Mouse (Mus musculus): ENCODE measurements around the gene Dtx1. TPM values are rescaled to one million over a fixed set of nuclear protein-coding genes. Genes with fewer than 3 reads are reported as not detected.
A peak's percentile ranks its signal among the peaks of the same experiment; 100 is the strongest.

Gene Dtx1
- polyA plus RNA-seq (2015; fragmentation: Nextera tagmentation; extraction: Ambion mirVana), result 0.74 and 0.84 TPM in 2 replicates

- ATAC-seq (ENCODE audit: extremely low read depth, insufficient number of reproducible peaks, low FRiP score, low TSS enrichment), result no peak
- peaks cover 23% of the 10 kb centered on the region for H3K4me1 ChIP-seq
- H3K4me3 ChIP-seq, result peak within 1 kb of the TSS; percentile 52
- H3K36me3 ChIP-seq, result no peaks in the 10 kb centered on the region
- 32% methylated on average over 3 of the region's 3 CpGs for WGBS
- no peaks in the 10 kb centered on the region for H3K9me3 ChIP-seq
- peak within 1 kb of the TSS; percentile 74 for H3K4me2 ChIP-seq
- peaks cover 99% of the 10 kb centered on the region for H3K27me3 ChIP-seq (replicated peaks)
- peak within 1 kb of the TSS; percentile 68 for H3K9ac ChIP-seq
- H3K27ac ChIP-seq (replicated peaks), result no peak within 1 kb of the TSS
Observed at GRCm38 (mm10) chr5:120711827-120712226, at the start of gene Dtx1. Dtx1 (minus strand) TSS chr5:120711927.

DNA sequence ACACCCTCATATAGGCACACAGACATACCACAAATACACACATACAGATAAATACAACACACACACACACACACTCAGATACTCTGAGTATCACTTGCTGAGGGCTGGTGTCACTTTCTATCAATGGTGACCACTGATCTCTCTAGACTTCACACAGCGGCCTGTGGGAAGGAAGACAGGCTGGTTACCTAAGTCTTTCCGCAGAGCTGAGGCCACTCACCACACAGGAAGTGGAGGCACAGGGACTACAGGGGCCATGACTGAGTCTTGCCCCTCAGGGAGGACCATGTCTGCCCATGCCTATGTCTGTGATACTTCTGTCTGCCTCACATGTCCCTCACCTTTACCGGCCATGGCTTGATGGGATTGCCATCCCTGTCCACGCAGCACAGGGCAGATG is 42.5 kb upstream of the Dtx1 start:
- H3K27me3 ChIP-seq (replicated peaks), result peaks cover 28% of the 10 kb centered on the region
- H3K4me2 ChIP-seq, result no peak overlapping the region
- H3K27ac ChIP-seq (replicated peaks), result no peak overlapping the region
- no peaks in the 10 kb centered on the region for H3K36me3 ChIP-seq
- ATAC-seq (ENCODE audit: extremely low read depth, insufficient number of reproducible peaks, low FRiP score, low TSS enrichment), result no peak
- no peaks in the 10 kb centered on the region for H3K4me1 ChIP-seq
- 68% methylated on average over 4 of the region's 4 CpGs for WGBS
- H3K9ac ChIP-seq, result no peak overlapping the region
- no peak overlapping the region for H3K4me3 ChIP-seq
- no peaks in the 10 kb centered on the region for H3K9me3 ChIP-seq

GRCm38 (mm10) chr5:120752786-120753185 is 41.1 kb upstream of the Dtx1 start:
- 62% methylated on average over 3 of the region's 3 CpGs for WGBS

GRCm38 (mm10) chr5:120751206-120751605 is 39.5 kb upstream of the Dtx1 start:
- Histone ChIP-seq H3K9ac (no peak overlapping the region), H3K4me2 (no peak overlapping the region), H3K27me3 (replicated peaks) (peaks cover 16% of the 10 kb centered on the region; the same call in 1 of the 2 replicates), H3K27ac (replicated peaks) (no peak overlapping the region), H3K4me3 (no peak overlapping the region), H3K4me1 (no peaks in the 10 kb centered on the region), H3K36me3 (no peaks in the 10 kb centered on the region), H3K9me3 (no peaks in the 10 kb centered on the region)
- WGBS, result 76% methylated on average over 3 of the region's 3 CpGs
- no peak for ATAC-seq (ENCODE audit: extremely low read depth, insufficient number of reproducible peaks, low FRiP score, low TSS enrichment)

More at GRCm38 (mm10) chr5:120752786-120753185, 41.1 kb upstream of the Dtx1 start:
- H3K4me2 ChIP-seq, result no peak overlapping the region
- no peak overlapping the region for H3K4me3 ChIP-seq
- no peaks in the 10 kb centered on the region for H3K36me3 ChIP-seq
- no peaks in the 10 kb centered on the region for H3K4me1 ChIP-seq
- no peaks in the 10 kb centered on the region for H3K9me3 ChIP-seq
- no peak overlapping the region for H3K9ac ChIP-seq
- H3K27me3 ChIP-seq (replicated peaks), result peaks cover 22% of the 10 kb centered on the region; the same call in 1 of the 2 replicates
- no peak overlapping the region for H3K27ac ChIP-seq (replicated peaks)
- ATAC-seq (ENCODE audit: extremely low read depth, insufficient number of reproducible peaks, low FRiP score, low TSS enrichment), result no peak

DNA sequence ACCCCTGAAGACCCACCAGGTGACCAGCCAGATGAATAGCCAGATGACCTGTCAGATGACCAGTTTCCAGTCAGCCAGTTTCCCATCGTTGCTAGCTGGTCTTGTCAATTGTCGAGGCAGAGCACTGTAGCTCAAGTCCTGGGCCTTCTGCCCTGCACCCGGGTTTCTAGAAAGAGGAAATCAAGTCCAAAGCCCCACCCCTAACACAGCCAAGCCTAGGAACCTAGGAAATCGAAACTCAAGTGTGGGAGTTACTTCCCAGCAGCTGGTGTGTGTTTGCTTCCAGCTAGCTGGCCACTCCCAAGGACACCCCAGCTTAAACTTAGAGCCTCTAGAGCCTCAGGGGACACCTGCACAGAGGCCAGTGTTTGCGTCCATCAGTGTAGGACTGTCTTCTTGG is 38.0 kb upstream of the Dtx1 start, which contains the start of gene Oas2:
Gene Oas2 (minus strand): TSS at position 166 of the 400 bp plus-strand sequence.
- ATAC-seq (ENCODE audit: extremely low read depth, insufficient number of reproducible peaks, low FRiP score, low TSS enrichment), result no peak
- 50% methylated on average over 5 of the region's 5 CpGs for WGBS

DNA sequence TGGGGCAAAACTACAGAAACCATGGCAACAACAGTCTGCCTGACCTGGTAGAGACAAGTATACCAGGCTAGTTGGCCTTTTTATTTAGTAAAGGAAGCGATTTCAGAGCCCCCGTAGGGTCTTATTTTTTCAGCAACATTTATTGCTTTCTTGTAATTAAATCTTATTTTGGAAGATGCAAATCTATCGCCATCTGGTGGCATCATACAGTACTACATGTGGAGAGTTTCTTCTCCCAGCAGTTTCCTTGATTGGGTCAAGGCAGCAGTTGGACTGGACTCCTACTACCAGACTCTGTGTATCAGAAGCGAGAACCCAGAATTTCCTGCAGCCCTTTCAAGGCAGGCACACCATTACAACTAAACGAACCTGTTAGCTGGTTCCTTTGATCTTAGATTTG is 34.7 kb upstream of the Dtx1 start:
- Histone ChIP-seq H3K9me3 (no peaks in the 10 kb centered on the region), H3K36me3 (no peaks in the 10 kb centered on the region), H3K9ac (no peak overlapping the region), H3K27ac (replicated peaks) (no peak overlapping the region), H3K27me3 (replicated peaks) (peaks cover 30% of the 10 kb centered on the region), H3K4me2 (no peak overlapping the region), H3K4me3 (no peak overlapping the region), H3K4me1 (no peaks in the 10 kb centered on the region)
- ATAC-seq (ENCODE audit: extremely low read depth, insufficient number of reproducible peaks, low FRiP score, low TSS enrichment), result no peak
- 7% methylated on average over 5 of the region's 5 CpGs for WGBS

More for the DNA sequence above, 38.0 kb upstream of the Dtx1 start, which contains the start of gene Oas2:
- Histone ChIP-seq H3K9ac (no peak within 1 kb of the TSS), H3K9me3 (no peaks in the 10 kb centered on the region), H3K27ac (replicated peaks) (no peak within 1 kb of the TSS), H3K27me3 (replicated peaks) (peaks cover 10% of the 10 kb centered on the region; the same call in 1 of the 2 replicates), H3K4me1 (no peaks in the 10 kb centered on the region), H3K4me2 (no peak within 1 kb of the TSS), H3K4me3 (no peak within 1 kb of the TSS), H3K36me3 (no peaks in the 10 kb centered on the region)

- H3K9ac ChIP-seq, result no peak overlapping the region
- H3K9me3 ChIP-seq, result no peaks in the 10 kb centered on the region
- H3K4me3 ChIP-seq, result no peak overlapping the region
- H3K4me1 ChIP-seq, result no peaks in the 10 kb centered on the region
- H3K36me3 ChIP-seq, result no peaks in the 10 kb centered on the region
- ATAC-seq (ENCODE audit: extremely low read depth, insufficient number of reproducible peaks, low FRiP score, low TSS enrichment), result no peak
- no peak overlapping the region for H3K4me2 ChIP-seq
- no peak overlapping the region for H3K27ac ChIP-seq (replicated peaks)
- 30% methylated on average over 4 of the region's 4 CpGs for WGBS
- H3K27me3 ChIP-seq (replicated peaks), result peaks cover 49% of the 10 kb centered on the region
Observed at GRCm38 (mm10) chr5:120742125-120742524, 30.4 kb upstream of the Dtx1 start.

GRCm38 (mm10) chr5:120734380-120734990 is 22.8 kb upstream of the Dtx1 start:
- ATAC-seq (ENCODE audit: extremely low read depth, insufficient number of reproducible peaks, low FRiP score, low TSS enrichment), result no peak
- Histone ChIP-seq H3K27me3 (replicated peaks) (peaks cover 37% of the 10 kb centered on the region), H3K9me3 (no peaks in the 10 kb centered on the region), H3K4me3 (no peak overlapping the region), H3K4me1 (no peaks in the 10 kb centered on the region), H3K27ac (replicated peaks) (no peak overlapping the region), H3K9ac (no peak overlapping the region), H3K36me3 (no peaks in the 10 kb centered on the region), H3K4me2 (no peak overlapping the region)
- WGBS, result 71% methylated on average over 14 of the region's 14 CpGs

DNA sequence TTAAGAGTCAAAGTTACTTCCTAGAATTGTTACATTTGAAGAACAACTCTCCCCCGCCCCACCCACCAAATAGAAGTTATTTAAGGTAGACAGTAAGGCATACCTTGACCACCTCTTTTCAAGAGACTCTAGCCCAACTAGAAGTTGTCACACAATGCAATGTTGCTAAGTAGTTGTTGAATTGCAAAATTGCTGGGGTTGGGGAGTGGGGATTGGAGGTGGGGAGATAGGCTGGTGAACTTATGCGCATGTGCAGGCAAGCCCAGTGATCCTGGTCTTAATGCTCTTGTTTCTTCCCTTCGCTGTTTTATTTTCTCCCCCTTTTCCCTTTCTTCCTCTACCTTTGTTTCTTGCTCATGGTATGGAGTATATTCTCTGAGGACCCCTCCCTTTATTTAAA is 22.0 kb upstream of the Dtx1 start:
- H3K4me1 ChIP-seq, result no peaks in the 10 kb centered on the region
- H3K4me2 ChIP-seq, result no peak overlapping the region
- H3K9ac ChIP-seq, result no peak overlapping the region
- WGBS, result 74% methylated on average over 3 of the region's 3 CpGs
- ATAC-seq (ENCODE audit: extremely low read depth, insufficient number of reproducible peaks, low FRiP score, low TSS enrichment), result no peak
- H3K36me3 ChIP-seq, result no peaks in the 10 kb centered on the region
- H3K4me3 ChIP-seq, result no peak overlapping the region
- no peaks in the 10 kb centered on the region for H3K9me3 ChIP-seq
- H3K27ac ChIP-seq (replicated peaks), result no peak overlapping the region
- peaks cover 36% of the 10 kb centered on the region for H3K27me3 ChIP-seq (replicated peaks)

DNA sequence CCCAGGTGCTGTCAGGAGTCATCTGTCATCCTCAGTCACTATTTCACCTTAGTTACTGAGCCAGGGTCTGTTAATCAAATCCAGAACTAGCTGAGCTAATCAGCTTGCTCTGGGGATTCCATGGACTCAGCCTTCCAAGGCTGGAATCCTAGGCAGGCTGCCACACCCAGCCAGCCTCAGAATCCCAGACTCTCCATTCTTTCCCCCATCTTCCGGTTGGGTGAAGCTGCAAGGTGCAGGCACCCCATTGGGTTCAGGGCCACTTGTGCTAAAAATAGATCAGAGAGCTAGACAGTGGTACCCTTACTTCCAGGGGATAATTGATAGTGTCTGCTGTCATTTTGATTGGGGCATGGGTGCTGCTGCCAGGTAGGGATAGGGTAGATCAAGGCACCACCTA is 21.0 kb upstream of the Dtx1 start:
- no peak overlapping the region for H3K4me2 ChIP-seq
- WGBS, result 33% methylated on average over 1 of the region's 1 CpGs
- peaks cover 32% of the 10 kb centered on the region for H3K27me3 ChIP-seq (replicated peaks)
- no peaks in the 10 kb centered on the region for H3K4me1 ChIP-seq
- H3K4me3 ChIP-seq, result no peak overlapping the region
- no peaks in the 10 kb centered on the region for H3K36me3 ChIP-seq
- no peaks in the 10 kb centered on the region for H3K9me3 ChIP-seq
- H3K9ac ChIP-seq, result no peak overlapping the region
- no peak for ATAC-seq (ENCODE audit: extremely low read depth, insufficient number of reproducible peaks, low FRiP score, low TSS enrichment)
- H3K27ac ChIP-seq (replicated peaks), result no peak overlapping the region

GRCm38 (mm10) chr5:120729319-120729718 is 17.6 kb upstream of the Dtx1 start:
- ATAC-seq (ENCODE audit: extremely low read depth, insufficient number of reproducible peaks, low FRiP score, low TSS enrichment), result no peak
- Histone ChIP-seq H3K4me2 (no peak overlapping the region), H3K36me3 (no peaks in the 10 kb centered on the region), H3K27ac (replicated peaks) (no peak overlapping the region), H3K27me3 (replicated peaks) (peaks cover 27% of the 10 kb centered on the region), H3K9ac (no peak overlapping the region), H3K4me3 (no peak overlapping the region), H3K9me3 (no peaks in the 10 kb centered on the region), H3K4me1 (no peaks in the 10 kb centered on the region)
- WGBS, result 63% methylated on average over 10 of the region's 10 CpGs

GRCm38 (mm10) chr5:120725811-120726455 is 14.2 kb upstream of the Dtx1 start:
- no peaks in the 10 kb centered on the region for H3K9me3 ChIP-seq
- no peak overlapping the region for H3K4me3 ChIP-seq
- 56% methylated on average over 12 of the region's 12 CpGs for WGBS
- no peak overlapping the region for H3K27ac ChIP-seq (replicated peaks)
- ATAC-seq (ENCODE audit: extremely low read depth, insufficient number of reproducible peaks, low FRiP score, low TSS enrichment), result no peak
- H3K4me2 ChIP-seq, result no peak overlapping the region
- no peaks in the 10 kb centered on the region for H3K36me3 ChIP-seq
- no peaks in the 10 kb centered on the region for H3K4me1 ChIP-seq
- peaks cover 31% of the 10 kb centered on the region for H3K27me3 ChIP-seq (replicated peaks)
- H3K9ac ChIP-seq, result no peak overlapping the region
